Mouse (Mus musculus): Measurements from ENCODE around the gene Irf2bp1. TPM values are rescaled to one million over a fixed set of nuclear protein-coding genes. Genes with fewer than 3 reads are reported as not detected.

The Irf2bp1 gene
- polyA plus RNA-seq, 1 experiment from 2014 or later, result 34.4 TPM

GRCm38 (mm10) chr7:18987100-18987499, 16.7 kb upstream of the Irf2bp1 start, which contains the start of gene Nanos2:
Gene Nanos2 (plus strand): TSS chr7:18987400.
- no peaks in the 10 kb centered on the region for H3K36me3 ChIP-seq
- H3K4me1 ChIP-seq, result peaks cover 16% of the 10 kb centered on the region
- H3K27ac ChIP-seq, result no peak within 1 kb of the TSS
- DNase-seq (ENCODE audit: low spot score), result no peak
- H3K27me3 ChIP-seq (ENCODE audit: low read depth, poor library complexity, severe bottlenecking), result peaks cover 27% of the 10 kb centered on the region
- H3K4me3 ChIP-seq, result no peak within 1 kb of the TSS
- WGBS, result 70% methylated on average over 2 of the region's 2 CpGs
- H3K9me3 ChIP-seq (replicated peaks), result no peaks in the 10 kb centered on the region

- Histone ChIP-seq H3K27me3 (ENCODE audit: low read depth, poor library complexity, severe bottlenecking) (peaks cover 33% of the 10 kb centered on the region), H3K4me1 (peaks cover 20% of the 10 kb centered on the region), H3K4me3 (no peak overlapping the region), H3K36me3 (no peaks in the 10 kb centered on the region), H3K27ac (no peak overlapping the region), H3K9me3 (replicated peaks) (no peaks in the 10 kb centered on the region)
- DNase-seq (ENCODE audit: low spot score), result no peak
- WGBS, result 73% methylated on average over 13 of the region's 13 CpGs
These were observed 16.1 kb upstream of the Irf2bp1 start for GRCm38 (mm10) chr7:18987747-18988146.

GRCm38 (mm10) chr7:18988780-18989179, 15.1 kb upstream of the Irf2bp1 start:
- Histone ChIP-seq H3K4me1 (peaks cover 20% of the 10 kb centered on the region), H3K4me3 (no peak overlapping the region), H3K27ac (no peak overlapping the region), H3K9me3 (replicated peaks) (no peaks in the 10 kb centered on the region), H3K27me3 (ENCODE audit: low read depth, poor library complexity, severe bottlenecking) (peaks cover 44% of the 10 kb centered on the region), H3K36me3 (peaks cover 3% of the 10 kb centered on the region; the same call in 1 of the 2 replicates)
- no peak for DNase-seq (ENCODE audit: low spot score)
- WGBS, result 72% methylated on average over 6 of the region's 6 CpGs

- Histone ChIP-seq H3K4me3 (peak overlapping the region; percentile 51), H3K27me3 (ENCODE audit: low read depth, poor library complexity, severe bottlenecking) (peaks cover 51% of the 10 kb centered on the region), H3K4me1 (peaks cover 20% of the 10 kb centered on the region), H3K27ac (peak overlapping the region; percentile 74), H3K36me3 (peaks cover 3% of the 10 kb centered on the region; the same call in 1 of the 2 replicates), H3K9me3 (replicated peaks) (no peaks in the 10 kb centered on the region)
- no peak for DNase-seq (ENCODE audit: low spot score)
- 15% methylated on average over 5 of the region's 5 CpGs for WGBS
These were observed 13.8 kb upstream of the Irf2bp1 start for GRCm38 (mm10) chr7:18989995-18990394.

GRCm38 (mm10) chr7:18990601-18991295, 13.1 kb upstream of the Irf2bp1 start, which contains the start of gene Mypop:
Gene Mypop (plus strand): TSS chr7:18991245.
- Histone ChIP-seq H3K4me3 (peak within 1 kb of the TSS; percentile 51), H3K27me3 (ENCODE audit: low read depth, poor library complexity, severe bottlenecking) (peaks cover 51% of the 10 kb centered on the region), H3K27ac (peak within 1 kb of the TSS; percentile 74), H3K4me1 (peaks cover 20% of the 10 kb centered on the region), H3K9me3 (replicated peaks) (no peaks in the 10 kb centered on the region), H3K36me3 (peaks cover 3% of the 10 kb centered on the region; the same call in 1 of the 2 replicates)
- 0% methylated on average over 37 of the region's 37 CpGs for WGBS
- DNase-seq (ENCODE audit: low spot score), result peak; percentile 100

- 1% methylated on average over 59 of the region's 59 CpGs for WGBS
- Histone ChIP-seq H3K4me1 (peaks cover 20% of the 10 kb centered on the region), H3K27me3 (ENCODE audit: low read depth, poor library complexity, severe bottlenecking) (peaks cover 51% of the 10 kb centered on the region), H3K36me3 (peaks cover 13% of the 10 kb centered on the region), H3K27ac (peak overlapping the region; percentile 59), H3K4me3 (peak overlapping the region; percentile 51), H3K9me3 (replicated peaks) (no peaks in the 10 kb centered on the region)
- DNase-seq (ENCODE audit: low spot score), result peak; percentile 64
These were observed 12.1 kb upstream of the Irf2bp1 start for GRCm38 (mm10) chr7:18991660-18992293.

- Histone ChIP-seq H3K36me3 (peaks cover 15% of the 10 kb centered on the region), H3K27me3 (ENCODE audit: low read depth, poor library complexity, severe bottlenecking) (peaks cover 50% of the 10 kb centered on the region), H3K4me3 (peak overlapping the region; percentile 51), H3K9me3 (replicated peaks) (no peaks in the 10 kb centered on the region), H3K4me1 (peaks cover 20% of the 10 kb centered on the region), H3K27ac (peak overlapping the region; percentile 59)
- DNase-seq (ENCODE audit: low spot score), result peak; percentile 60
- 5% methylated on average over 31 of the region's 31 CpGs for WGBS
These were observed 11.6 kb upstream of the Irf2bp1 start for GRCm38 (mm10) chr7:18992294-18992675.

GRCm38 (mm10) chr7:18993036-18993435, 10.8 kb upstream of the Irf2bp1 start:
- H3K9me3 ChIP-seq (replicated peaks), result no peaks in the 10 kb centered on the region
- H3K4me1 ChIP-seq, result peaks cover 20% of the 10 kb centered on the region
- DNase-seq (ENCODE audit: low spot score), result no peak
- WGBS, result 87% methylated on average over 5 of the region's 5 CpGs
- peaks cover 21% of the 10 kb centered on the region for H3K36me3 ChIP-seq
- no peak overlapping the region for H3K4me3 ChIP-seq
- no peak overlapping the region for H3K27ac ChIP-seq
- H3K27me3 ChIP-seq (ENCODE audit: low read depth, poor library complexity, severe bottlenecking), result peaks cover 43% of the 10 kb centered on the region

GRCm38 (mm10) chr7:18998835-18999234, 5.0 kb upstream of the Irf2bp1 start:
- WGBS, result 55% methylated on average over 9 of the region's 9 CpGs
- Histone ChIP-seq H3K4me3 (no peak overlapping the region), H3K4me1 (peaks cover 34% of the 10 kb centered on the region), H3K9me3 (replicated peaks) (no peaks in the 10 kb centered on the region), H3K27me3 (ENCODE audit: low read depth, poor library complexity, severe bottlenecking) (peaks cover 6% of the 10 kb centered on the region), H3K36me3 (peaks cover 18% of the 10 kb centered on the region), H3K27ac (no peak overlapping the region)
- DNase-seq (ENCODE audit: low spot score), result no peak

GRCm38 (mm10) chr7:19000421-19000820, 3.4 kb upstream of the Irf2bp1 start:
- H3K36me3 ChIP-seq, result peaks cover 25% of the 10 kb centered on the region
- no peak for DNase-seq (ENCODE audit: low spot score)
- 52% methylated on average over 10 of the region's 10 CpGs for WGBS
- peak overlapping the region; percentile 46 for H3K4me3 ChIP-seq
- peak overlapping the region; percentile 80 for H3K27ac ChIP-seq
- H3K4me1 ChIP-seq, result peaks cover 46% of the 10 kb centered on the region
- no peaks in the 10 kb centered on the region for H3K9me3 ChIP-seq (replicated peaks)
- H3K27me3 ChIP-seq (ENCODE audit: low read depth, poor library complexity, severe bottlenecking), result no peaks in the 10 kb centered on the region

- Histone ChIP-seq H3K4me3 (peak overlapping the region; percentile 46), H3K27ac (peak overlapping the region; percentile 80), H3K9me3 (replicated peaks) (no peaks in the 10 kb centered on the region), H3K36me3 (peaks cover 28% of the 10 kb centered on the region), H3K4me1 (peaks cover 55% of the 10 kb centered on the region), H3K27me3 (ENCODE audit: low read depth, poor library complexity, severe bottlenecking) (no peaks in the 10 kb centered on the region)
- WGBS, result 31% methylated on average over 18 of the region's 18 CpGs
- DNase-seq (ENCODE audit: low spot score), result no peak
These were observed 2.6 kb upstream of the Irf2bp1 start for GRCm38 (mm10) chr7:19001066-19001806.

GRCm38 (mm10) chr7:19001807-19002085, 2.1 kb upstream of the Irf2bp1 start:
- H3K4me3 ChIP-seq, result no peak overlapping the region; the same call in 1 of the 2 replicates
- WGBS, result 53% methylated on average over 3 of the region's 3 CpGs
- H3K9me3 ChIP-seq (replicated peaks), result no peaks in the 10 kb centered on the region
- no peak for DNase-seq (ENCODE audit: low spot score)
- peaks cover 28% of the 10 kb centered on the region for H3K36me3 ChIP-seq
- no peak overlapping the region; the same call in 1 of the 2 replicates for H3K27ac ChIP-seq
- peaks cover 60% of the 10 kb centered on the region for H3K4me1 ChIP-seq
- H3K27me3 ChIP-seq (ENCODE audit: low read depth, poor library complexity, severe bottlenecking), result no peaks in the 10 kb centered on the region

GRCm38 (mm10) chr7:19002115-19002514, 1.7 kb upstream of the Irf2bp1 start:
- no peak for DNase-seq (ENCODE audit: low spot score)
- Histone ChIP-seq H3K4me3 (peak overlapping the region; percentile 53), H3K27ac (peak overlapping the region; percentile 87), H3K9me3 (replicated peaks) (no peaks in the 10 kb centered on the region), H3K36me3 (peaks cover 32% of the 10 kb centered on the region), H3K4me1 (peaks cover 63% of the 10 kb centered on the region), H3K27me3 (ENCODE audit: low read depth, poor library complexity, severe bottlenecking) (no peaks in the 10 kb centered on the region)
- WGBS, result 37% methylated on average over 4 of the region's 4 CpGs
